Mouse (Mus musculus) left cerebral cortex, adult 18-20 months (tissue): ENCODE measurements around the gene Pelo. TPM values are rescaled to one million over a fixed set of nuclear protein-coding genes. Genes with fewer than 3 reads are reported as not detected.

Experiments used
- DNase-seq, 2 experiments: peaks; one replicate each; pipeline ENCODE4 v3.0.0; 2021 to 2022; ENCODE audit warnings: low spot score in 2 of 2, mixed read lengths in 1 of 2
- total RNA-seq, 2 experiments: library from RNA; stranded (reverse); gene quantifications; 2 replicates each; pipeline ENCODE4 v1.2.3; 2021

The Pelo gene
- total RNA-seq, 2 experiments from 2014 or later = 20.9 to 23.1 TPM

GRCm38 (mm10) chr13:115098227-115098626 is 8.2 kb upstream of the Pelo start:
- no peak for DNase-seq

GRCm38 (mm10) chr13:115096965-115097364 is 7.0 kb upstream of the Pelo start:
- no peak for DNase-seq

- DNase-seq = no peak
Observed at GRCm38 (mm10) chr13:115096216-115096615, 6.2 kb upstream of the Pelo start.

GRCm38 (mm10) chr13:115095392-115095791 is 5.4 kb upstream of the Pelo start:
- no peak for DNase-seq

GRCm38 (mm10) chr13:115091511-115091910 is 1.5 kb upstream of the Pelo start:
- DNase-seq = no peak

GRCm38 (mm10) chr13:115090977-115091445 is 1.0 kb upstream of the Pelo start:
- DNase-seq = no peak

GRCm38 (mm10) chr13:115089395-115090025 is 476 bp downstream of the Pelo start:
- peak in 1 of 2 experiments; percentile 18 for DNase-seq

GRCm38 (mm10) chr13:115089020-115089394 is 979 bp downstream of the Pelo start:
- no peak for DNase-seq

- DNase-seq = no peak
Observed at GRCm38 (mm10) chr13:115085974-115086373, 4.0 kb downstream of the Pelo start.

GRCm38 (mm10) chr13:115082339-115082738 is 7.6 kb downstream of the Pelo start:
- no peak for DNase-seq

- no peak for DNase-seq
Observed at GRCm38 (mm10) chr13:115079996-115080585, 9.9 kb downstream of the Pelo start.

GRCm38 (mm10) chr13:115078997-115079685 is 10.8 kb downstream of the Pelo start:
- no peak for DNase-seq

- no peak for DNase-seq
Observed at GRCm38 (mm10) chr13:115077346-115078134, 12.4 kb downstream of the Pelo start.

GRCm38 (mm10) chr13:115072386-115072785 is 17.6 kb downstream of the Pelo start:
- no peak for DNase-seq

- DNase-seq = no peak
Observed at GRCm38 (mm10) chr13:115071431-115071830, 18.6 kb downstream of the Pelo start.

- no peak for DNase-seq
Observed at GRCm38 (mm10) chr13:115067968-115068330, 22.0 kb downstream of the Pelo start.

- DNase-seq = no peak
Observed at GRCm38 (mm10) chr13:115067324-115067967, 22.5 kb downstream of the Pelo start.

- DNase-seq = no peak
Observed at GRCm38 (mm10) chr13:115057555-115057954, 32.4 kb downstream of the Pelo start.

GRCm38 (mm10) chr13:115054783-115055182 is 35.2 kb downstream of the Pelo start:
- no peak for DNase-seq

- DNase-seq = peak; percentile 20 to 46
Observed at GRCm38 (mm10) chr13:115052568-115052967, 37.4 kb downstream of the Pelo start.
